ENCODE assay signal across 26 mouse cellular contexts in genomic region chr5:136445967-136446366, GRCm38 (mm10).
DNase-seq lines count a peak whose midpoint lies in the region; ATAC-seq lines count a peak whose summit lies in the region.
"Had no signal": no experiment of that assay in that cellular context is flagged by ENCODE, and none has a peak within 500 bp of the region (broad histone marks: within the 10 kb centered on the region; RNA-seq: fewer than 3 reads in every experiment).

No protein-coding gene starts in this region.

- H3K4me3 ChIP-seq in forebrain, embryonic 15.5 days: no peak overlapping the region
- no peak overlapping the region for H3K4me3 ChIP-seq in forebrain, embryonic 14.5 days (ENCODE audit: low read depth, low read length)
- no peak overlapping the region for H3K4me3 ChIP-seq in heart, embryonic 15.5 days
- H3K4me3 ChIP-seq in heart, embryonic 10.5 days: no peak overlapping the region
- H3K4me3 ChIP-seq in lung, embryonic 16.5 days (ENCODE audit: low read length): no peak overlapping the region
- H3K4me3 ChIP-seq: gastrocnemius, adult 2 months; hindbrain, embryonic 13.5 days; limb, embryonic 15.5 days; midbrain, embryonic 12.5 days; neural tube, embryonic 15.5 days; stomach, embryonic 15.5 days had no signal

- H3K36me3 ChIP-seq in forebrain, embryonic 15.5 days: no peaks in the 10 kb centered on the region
- H3K36me3 ChIP-seq in forebrain, embryonic 14.5 days (ENCODE audit: control insufficient read depth, insufficient read depth, low read length): no peaks in the 10 kb centered on the region
- no peaks in the 10 kb centered on the region for H3K36me3 ChIP-seq in heart, embryonic 15.5 days
- H3K36me3 ChIP-seq in heart, embryonic 10.5 days: no peaks in the 10 kb centered on the region
- no peaks in the 10 kb centered on the region for H3K36me3 ChIP-seq in lung, embryonic 16.5 days (ENCODE audit: control insufficient read depth, insufficient read depth, low read length)
- H3K36me3 ChIP-seq: hindbrain, embryonic 13.5 days; limb, embryonic 15.5 days; midbrain, embryonic 12.5 days; neural tube, embryonic 15.5 days; stomach, embryonic 15.5 days had no signal

- H3K27me3 ChIP-seq in forebrain, embryonic 15.5 days: no peaks in the 10 kb centered on the region
- no peaks in the 10 kb centered on the region for H3K27me3 ChIP-seq in forebrain, embryonic 14.5 days (replicated peaks; ENCODE audit: control insufficient read depth, insufficient read depth, low read length)
- H3K27me3 ChIP-seq in heart, embryonic 15.5 days: no peaks in the 10 kb centered on the region
- no peaks in the 10 kb centered on the region for H3K27me3 ChIP-seq in heart, embryonic 10.5 days (ENCODE audit: insufficient read depth, poor library complexity, severe bottlenecking)
- no peaks in the 10 kb centered on the region for H3K27me3 ChIP-seq in lung, embryonic 16.5 days (ENCODE audit: control insufficient read depth, insufficient read depth, low read depth, low read length)
- H3K27me3 ChIP-seq: hindbrain, embryonic 13.5 days; midbrain, embryonic 12.5 days; neural tube, embryonic 15.5 days; stomach, embryonic 15.5 days had no signal

- no peak overlapping the region for H3K9ac ChIP-seq in forebrain, embryonic 15.5 days (replicated peaks)
- no peak overlapping the region for H3K9ac ChIP-seq in forebrain, embryonic 14.5 days (ENCODE audit: low read length)
- H3K9ac ChIP-seq in heart, embryonic 15.5 days: no peak overlapping the region
- no peak overlapping the region for H3K9ac ChIP-seq in lung, embryonic 16.5 days (ENCODE audit: low read length)
- H3K9ac ChIP-seq: hindbrain, embryonic 13.5 days; limb, embryonic 15.5 days; liver, embryonic 14.5 days; midbrain, embryonic 12.5 days; neural tube, embryonic 15.5 days; stomach, embryonic 15.5 days had no signal

- H3K4me2 ChIP-seq in forebrain, embryonic 15.5 days (replicated peaks): no peak overlapping the region
- H3K4me2 ChIP-seq in forebrain, embryonic 14.5 days (ENCODE audit: low read length): no peak overlapping the region
- no peak overlapping the region for H3K4me2 ChIP-seq in heart, embryonic 15.5 days
- H3K4me2 ChIP-seq in lung, embryonic 16.5 days (ENCODE audit: low read depth, low read length): no peak overlapping the region
- H3K4me2 ChIP-seq: hindbrain, embryonic 13.5 days; limb, embryonic 15.5 days; midbrain, embryonic 12.5 days; neural tube, embryonic 15.5 days; stomach, embryonic 15.5 days had no signal

- no peak for DNase-seq in forebrain, embryonic 14.5 days (ENCODE audit: low spot score)
- no peak for DNase-seq in heart, embryonic 10.5 days (ENCODE audit: low spot score)
- peak; percentile 54 to 85 for DNase-seq in lung, postnatal 4 days
- DNase-seq in gastrocnemius, postnatal 4 days (ENCODE audit: low spot score in 2 of 2): no peak
- DNase-seq in layer of hippocampus, adult 9-11 months: no peak
- DNase-seq: adrenal gland, postnatal 10 days; cerebellum, adult 2 months; cerebellum, postnatal 25 days; embryo, embryonic 11 days; gastrocnemius, adult 2 months; heart, postnatal 14 days; kidney, adult 11 months; kidney, postnatal 4 days; left cerebral cortex, postnatal 4 days; right cerebral cortex, adult 18-20 months; thymus, adult 18-20 months had no signal

- 62% methylated on average over 5 of the region's 5 CpGs for WGBS in forebrain, embryonic 15.5 days
- 71% methylated on average over 5 of the region's 5 CpGs for WGBS in forebrain, embryonic 14.5 days
- WGBS in heart, embryonic 15.5 days: 31% methylated on average over 5 of the region's 5 CpGs
- 75% methylated on average over 5 of the region's 5 CpGs for WGBS in heart, embryonic 10.5 days
- WGBS in lung, embryonic 16.5 days: 38% methylated on average over 5 of the region's 5 CpGs

- H3K27ac ChIP-seq in forebrain, embryonic 15.5 days (replicated peaks): 0 out of 2 replicates have a peak overlapping the region, but pooled peaks have one; percentile 16
- H3K27ac ChIP-seq in forebrain, embryonic 14.5 days (ENCODE audit: low read depth, low read length): no peak overlapping the region
- H3K27ac ChIP-seq in heart, embryonic 15.5 days: peak overlapping the region; percentile 61
- no peak overlapping the region for H3K27ac ChIP-seq in heart, embryonic 10.5 days
- peak overlapping the region; percentile 53 for H3K27ac ChIP-seq in lung, embryonic 16.5 days (ENCODE audit: low read length)
- H3K27ac ChIP-seq: gastrocnemius, adult 2 months; hindbrain, embryonic 13.5 days; limb, embryonic 15.5 days; liver, embryonic 14.5 days; midbrain, embryonic 12.5 days; neural tube, embryonic 15.5 days; stomach, embryonic 15.5 days had no signal

- peaks cover 30% of the 10 kb centered on the region for H3K4me1 ChIP-seq in forebrain, embryonic 15.5 days
- H3K4me1 ChIP-seq in forebrain, embryonic 14.5 days (ENCODE audit: control insufficient read depth, insufficient read depth, low read length): peaks cover 13% of the 10 kb centered on the region
- H3K4me1 ChIP-seq in heart, embryonic 15.5 days (replicated peaks): peaks cover 42% of the 10 kb centered on the region
- H3K4me1 ChIP-seq in heart, embryonic 10.5 days: peaks cover 32% of the 10 kb centered on the region
- H3K4me1 ChIP-seq in lung, embryonic 16.5 days (replicated peaks; ENCODE audit: control insufficient read depth, insufficient read depth, low read length): peaks cover 27% of the 10 kb centered on the region

- H3K9me3 ChIP-seq in forebrain, embryonic 15.5 days: no peaks in the 10 kb centered on the region
- H3K9me3 ChIP-seq in forebrain, embryonic 14.5 days (replicated peaks; ENCODE audit: control insufficient read depth, low read length): no peaks in the 10 kb centered on the region
- no peaks in the 10 kb centered on the region for H3K9me3 ChIP-seq in heart, embryonic 15.5 days (replicated peaks)
- no peaks in the 10 kb centered on the region for H3K9me3 ChIP-seq in heart, embryonic 10.5 days
- H3K9me3 ChIP-seq in lung, embryonic 16.5 days (ENCODE audit: control insufficient read depth, low read length): no peaks in the 10 kb centered on the region
- H3K9me3 ChIP-seq: hindbrain, embryonic 13.5 days; limb, embryonic 15.5 days; midbrain, embryonic 12.5 days; neural tube, embryonic 15.5 days; stomach, embryonic 15.5 days had no signal

- no peak for ATAC-seq in forebrain, embryonic 15.5 days (replicated peaks)
- no peak for ATAC-seq in forebrain, embryonic 14.5 days
- peak; percentile 69 for ATAC-seq in heart, embryonic 15.5 days (replicated peaks; ENCODE audit: insufficient number of reproducible peaks, insufficient read depth, low FRiP score, low read depth)
- ATAC-seq in lung, embryonic 16.5 days (ENCODE audit: low read depth): peak; percentile 90
- ATAC-seq: activated CD4-positive, CD25-positive, alpha-beta regulatory T cell, adult 4 months had no signal

Comparison
In these comparisons a context has a peak if more than half of its experiments do, and no peak if none do; other contexts are left out.
1. H3K27ac ChIP-seq: peak in forebrain, embryonic 15.5 days (single experiment), heart, embryonic 15.5 days (single experiment) and lung, embryonic 16.5 days (single experiment); none in forebrain, embryonic 14.5 days (single experiment) and heart, embryonic 10.5 days (single experiment).
2. ATAC-seq: peak in heart, embryonic 15.5 days (single experiment) and lung, embryonic 16.5 days (single experiment); none in forebrain, embryonic 15.5 days (single experiment) and forebrain, embryonic 14.5 days (single experiment).
3. DNase-seq: peak in lung, postnatal 4 days (2 of 2); none in forebrain, embryonic 14.5 days (single experiment), heart, embryonic 10.5 days (single experiment), gastrocnemius, postnatal 4 days (0 of 2) and layer of hippocampus, adult 9-11 months (single experiment).